Mouse (Mus musculus) kidney, embryonic 15.5 days (tissue): ENCODE results near the gene Psmc2. TPM values are rescaled to one million over a fixed set of nuclear protein-coding genes. Genes with fewer than 3 reads are reported as not detected.
A peak's percentile ranks its signal among the peaks of the same experiment; 100 is the strongest.

Source experiments
- ATAC-seq: fragments of 200-750 bp; cut with Nextera tagmentation; replicated peaks from 2 replicates; pipeline ENCODE4 v1.8.0; 2017; ENCODE audit warnings: moderate TSS enrichment; ENCODE audit not compliant: low FRiP score
- H3K27ac ChIP-seq: fragments of 300-500 bp; sonication (generic); 2 replicates; pipeline ENCODE4 v1.5.1; 2015; ENCODE audit warnings: mild to moderate bottlenecking, inconsistent platforms
- H3K27me3 ChIP-seq: fragments of 300-500 bp; sonication (generic); 2 replicates; pipeline ENCODE4 v1.6.1; 2015; ENCODE audit warnings: inconsistent platforms
- H3K36me3 ChIP-seq: fragments of 300-500 bp; sonication (generic); 2 replicates; pipeline ENCODE4 v1.6.1; 2015; ENCODE audit warnings: inconsistent platforms
- H3K4me1 ChIP-seq: fragments of 300-500 bp; sonication (generic); 2 replicates; pipeline ENCODE4 v1.6.1; 2015; ENCODE audit warnings: inconsistent platforms
- H3K4me2 ChIP-seq: fragments of 300-500 bp; sonication (generic); 2 replicates; pipeline ENCODE4 v1.6.1; 2015; ENCODE audit warnings: moderate library complexity, mild to moderate bottlenecking, inconsistent platforms
- H3K4me3 ChIP-seq: fragments of 300-500 bp; sonication (generic); replicated peaks from 2 replicates; pipeline ENCODE4 v1.5.1; 2015; ENCODE audit warnings: mild to moderate bottlenecking, inconsistent platforms
- H3K9ac ChIP-seq: fragments of 300-500 bp; sonication (generic); 2 replicates; pipeline ENCODE4 v1.6.1; 2015; ENCODE audit warnings: mild to moderate bottlenecking, inconsistent platforms
- H3K9me3 ChIP-seq: fragments of 300-500 bp; sonication (generic); replicated peaks from 2 replicates; pipeline ENCODE4 v1.6.1; 2016; ENCODE audit warnings: inconsistent platforms
- WGBS: fragments of 180-500 bp; shearing (Covaris S2); methylation state at CpG from one replicate; pipeline ENCODE4 v1.1.7; 2015; ENCODE audit warnings: mixed read lengths; 5-methylcytosine and 5-hydroxymethylcytosine counted together
- polyA plus RNA-seq: library from polyadenylated mRNA; unstranded; fragments of >200 nt; fragmentation: Nextera tagmentation; extraction: Ambion mirVana; gene quantifications from 2 replicates; pipeline ENCODE4 v1.2.1, GENCODE M21; 2015

Gene Psmc2
- polyA plus RNA-seq, 1 experiment from 2014 or later: 186 TPM

GRCm38 (mm10) chr5:21826370-21826769, 41.3 kb downstream of the Psmc2 start:
- 26% methylated on average over 7 of the region's 7 CpGs for WGBS
- Histone ChIP-seq H3K9me3 (no peaks in the 10 kb centered on the region), H3K4me1 (0 out of 2 replicates have a peak, but pooled peaks cover 4% of the 10 kb centered on the region), H3K9ac (no peak overlapping the region), H3K27me3 (no peaks in the 10 kb centered on the region), H3K36me3 (no peaks in the 10 kb centered on the region), H3K4me3 (no peak overlapping the region), H3K27ac (no peak overlapping the region), H3K4me2 (no peak overlapping the region)
- ATAC-seq: no peak

GRCm38 (mm10) chr5:21827643-21828042, 42.6 kb downstream of the Psmc2 start:
- ATAC-seq: peak; percentile 77
- Histone ChIP-seq H3K9ac (no peak overlapping the region), H3K27ac (no peak overlapping the region), H3K9me3 (no peaks in the 10 kb centered on the region), H3K4me1 (0 out of 2 replicates have a peak, but pooled peaks cover 4% of the 10 kb centered on the region), H3K27me3 (no peaks in the 10 kb centered on the region), H3K4me2 (no peak overlapping the region), H3K4me3 (no peak overlapping the region), H3K36me3 (no peaks in the 10 kb centered on the region)
- whole genome bisulfite sequencing: 13% methylated on average over 6 of the region's 6 CpGs

GRCm38 (mm10) chr5:21828855-21829254, 43.8 kb downstream of the Psmc2 start:
- ATAC-seq: no peak
- WGBS: 69% methylated on average over 4 of the region's 4 CpGs
- Histone ChIP-seq H3K36me3 (no peaks in the 10 kb centered on the region), H3K27me3 (no peaks in the 10 kb centered on the region), H3K27ac (no peak overlapping the region), H3K4me3 (no peak overlapping the region), H3K9me3 (no peaks in the 10 kb centered on the region), H3K9ac (no peak overlapping the region), H3K4me2 (no peak overlapping the region), H3K4me1 (0 out of 2 replicates have a peak, but pooled peaks cover 4% of the 10 kb centered on the region)

- WGBS: 60% methylated on average over 3 of the region's 3 CpGs
- H3K36me3 ChIP-seq: no peaks in the 10 kb centered on the region
- ATAC-seq: no peak
- H3K27ac ChIP-seq: no peak overlapping the region
- no peaks in the 10 kb centered on the region for H3K9me3 ChIP-seq
- H3K9ac ChIP-seq: no peak overlapping the region
- H3K4me2 ChIP-seq: no peak overlapping the region
- no peaks in the 10 kb centered on the region for H3K4me1 ChIP-seq
- H3K4me3 ChIP-seq: no peak overlapping the region
- no peaks in the 10 kb centered on the region for H3K27me3 ChIP-seq
Observed at GRCm38 (mm10) chr5:21831761-21832160, 46.7 kb downstream of the Psmc2 start.

GRCm38 (mm10) chr5:21844676-21845075, 59.6 kb downstream of the Psmc2 start:
- H3K4me2 ChIP-seq: no peak overlapping the region
- H3K27me3 ChIP-seq: no peaks in the 10 kb centered on the region
- no peaks in the 10 kb centered on the region for H3K9me3 ChIP-seq
- ATAC-seq: no peak
- H3K36me3 ChIP-seq: no peaks in the 10 kb centered on the region
- H3K27ac ChIP-seq: no peak overlapping the region
- no peak overlapping the region for H3K9ac ChIP-seq
- H3K4me1 ChIP-seq: no peaks in the 10 kb centered on the region
- WGBS: 71% methylated on average over 4 of the region's 4 CpGs
- H3K4me3 ChIP-seq: no peak overlapping the region

- ATAC-seq: no peak
- H3K9me3 ChIP-seq: no peaks in the 10 kb centered on the region
- no peaks in the 10 kb centered on the region for H3K27me3 ChIP-seq
- H3K36me3 ChIP-seq: no peaks in the 10 kb centered on the region
- no peak overlapping the region for H3K27ac ChIP-seq
- H3K4me3 ChIP-seq: no peak overlapping the region
- H3K4me1 ChIP-seq: no peaks in the 10 kb centered on the region
- H3K9ac ChIP-seq: no peak overlapping the region
- no peak overlapping the region for H3K4me2 ChIP-seq
- 78% methylated on average over 20 of the region's 20 CpGs for WGBS
Observed at GRCm38 (mm10) chr5:21846616-21847290, 61.7 kb downstream of the Psmc2 start.

- Histone ChIP-seq H3K27me3 (no peaks in the 10 kb centered on the region), H3K9me3 (no peaks in the 10 kb centered on the region), H3K9ac (no peak overlapping the region), H3K4me3 (no peak overlapping the region), H3K27ac (no peak overlapping the region), H3K4me1 (no peaks in the 10 kb centered on the region), H3K36me3 (no peaks in the 10 kb centered on the region), H3K4me2 (no peak overlapping the region)
- ATAC-seq: no peak
- 56% methylated on average over 6 of the region's 6 CpGs for WGBS
Observed at GRCm38 (mm10) chr5:21847438-21847837, 62.4 kb downstream of the Psmc2 start.

GRCm38 (mm10) chr5:21851679-21852340, 66.7 kb downstream of the Psmc2 start:
- 70% methylated on average over 10 of the region's 10 CpGs for WGBS

More at GRCm38 (mm10) chr5:21851679-21852340, 66.7 kb downstream of the Psmc2 start:
- H3K4me2 ChIP-seq: no peak overlapping the region
- H3K9me3 ChIP-seq: no peaks in the 10 kb centered on the region
- H3K27ac ChIP-seq: no peak overlapping the region
- H3K4me1 ChIP-seq: no peaks in the 10 kb centered on the region
- H3K4me3 ChIP-seq: no peak overlapping the region
- H3K27me3 ChIP-seq: no peaks in the 10 kb centered on the region
- no peak for ATAC-seq
- H3K9ac ChIP-seq: no peak overlapping the region
- H3K36me3 ChIP-seq: no peaks in the 10 kb centered on the region

Other genes starting within 250 kb of the Psmc2 start
- 42.4 and 47.4 TPM in 2 replicates for gene Lrrc17, start 241.7 kb upstream of the Psmc2 start, polyA plus RNA-seq
- gene Fbxl13, start 139.6 kb upstream of the Psmc2 start, polyA plus RNA-seq: 0.22 and 0.42 TPM in 2 replicates
- gene Armc10, start 139.5 kb upstream of the Psmc2 start, polyA plus RNA-seq: 50.8 and 52.5 TPM in 2 replicates
- 6.0 and 7.6 TPM in 2 replicates for gene Napepld, start 83.9 kb upstream of the Psmc2 start, polyA plus RNA-seq
- 90.5 and 97.7 TPM in 2 replicates for gene Pmpcb, start 48.1 kb upstream of the Psmc2 start, polyA plus RNA-seq
- 75.2 and 77.8 TPM in 2 replicates for gene Dnajc2, start within 50 bp of the Psmc2 start, polyA plus RNA-seq
- gene Slc26a5, start 80.3 kb downstream of the Psmc2 start, polyA plus RNA-seq: not detected in 2 replicates